Mouse (Mus musculus): ENCODE data around the gene Hoxd12. TPM values are rescaled to one million over a fixed set of nuclear protein-coding genes. Genes with fewer than 3 reads are reported as not detected.

Hoxd12 gene
- polyA plus RNA-seq, 1 experiment from 2014 or later, result not detected

GRCm38 (mm10) chr2:74720384-74720783 is 45.6 kb downstream of the Hoxd12 start:
- no peaks in the 10 kb centered on the region for H3K36me3 ChIP-seq (replicated peaks; ENCODE audit: insufficient read depth, low read length)
- WGBS (ENCODE audit: insufficient replicate concordance), result 13% methylated on average over 2 of the region's 2 CpGs
- ATAC-seq (no peak), DNase-seq (no peak)
- no peak overlapping the region for H3K9ac ChIP-seq (replicated peaks)
- H3K4me1 ChIP-seq (ENCODE audit: insufficient read depth), result no peaks in the 10 kb centered on the region
- H3K4me2 ChIP-seq (ENCODE audit: low read depth, low read length), result no peak overlapping the region
- H3K27ac ChIP-seq (ENCODE audit: low read depth), result no peak overlapping the region
- H3K4me3 ChIP-seq (ENCODE audit: low read depth, low read length), result no peak overlapping the region
- peaks cover 78% of the 10 kb centered on the region for H3K27me3 ChIP-seq (ENCODE audit: insufficient read depth, low read length)
- TF ChIP-seq CTCF (IDR thresholded peaks at IDR 0.05; ENCODE audit: low read depth) (no peak), EP300 (IDR thresholded peaks at IDR 0.05; ENCODE audit: low read depth) (no peak)
- H3K9me3 ChIP-seq (ENCODE audit: low read length), result no peaks in the 10 kb centered on the region

- WGBS (ENCODE audit: insufficient replicate concordance), result 36% methylated on average over 5 of the region's 5 CpGs
- Histone ChIP-seq H3K9ac (replicated peaks) (no peak overlapping the region), H3K27me3 (ENCODE audit: insufficient read depth, low read length) (peaks cover 78% of the 10 kb centered on the region), H3K4me2 (ENCODE audit: low read depth, low read length) (no peak overlapping the region), H3K27ac (ENCODE audit: low read depth) (no peak overlapping the region), H3K9me3 (ENCODE audit: low read length) (no peaks in the 10 kb centered on the region), H3K36me3 (replicated peaks; ENCODE audit: insufficient read depth, low read length) (no peaks in the 10 kb centered on the region), H3K4me1 (ENCODE audit: insufficient read depth) (no peaks in the 10 kb centered on the region), H3K4me3 (ENCODE audit: low read depth, low read length) (no peak overlapping the region)
- DNase-seq (no peak), ATAC-seq (no peak)
- TF ChIP-seq EP300 (IDR thresholded peaks at IDR 0.05; ENCODE audit: low read depth) (no peak), CTCF (IDR thresholded peaks at IDR 0.05; ENCODE audit: low read depth) (no peak)
Measured at GRCm38 (mm10) chr2:74720955-74721491, 46.2 kb downstream of the Hoxd12 start.

GRCm38 (mm10) chr2:74721882-74722281 is 47.1 kb downstream of the Hoxd12 start:
- no peak overlapping the region for H3K4me2 ChIP-seq (ENCODE audit: low read depth, low read length)
- WGBS (ENCODE audit: insufficient replicate concordance), result 20% methylated on average over 6 of the region's 6 CpGs
- TF ChIP-seq CTCF (IDR thresholded peaks at IDR 0.05; ENCODE audit: low read depth), result no peak
- TF ChIP-seq EP300 (IDR thresholded peaks at IDR 0.05; ENCODE audit: low read depth), result no peak
- H3K27me3 ChIP-seq (ENCODE audit: insufficient read depth, low read length), result peaks cover 79% of the 10 kb centered on the region
- DNase-seq (no peak), ATAC-seq (no peak)
- no peaks in the 10 kb centered on the region for H3K36me3 ChIP-seq (replicated peaks; ENCODE audit: insufficient read depth, low read length)
- H3K9ac ChIP-seq (replicated peaks), result no peak overlapping the region
- no peak overlapping the region for H3K27ac ChIP-seq (ENCODE audit: low read depth)
- no peaks in the 10 kb centered on the region for H3K9me3 ChIP-seq (ENCODE audit: low read length)
- H3K4me3 ChIP-seq (ENCODE audit: low read depth, low read length), result no peak overlapping the region
- no peaks in the 10 kb centered on the region for H3K4me1 ChIP-seq (ENCODE audit: insufficient read depth)

GRCm38 (mm10) chr2:74722949-74723348 is 48.1 kb downstream of the Hoxd12 start:
- Histone ChIP-seq H3K4me3 (ENCODE audit: low read depth, low read length) (no peak overlapping the region), H3K36me3 (replicated peaks; ENCODE audit: insufficient read depth, low read length) (no peaks in the 10 kb centered on the region), H3K27ac (ENCODE audit: low read depth) (no peak overlapping the region), H3K4me2 (ENCODE audit: low read depth, low read length) (no peak overlapping the region), H3K9ac (replicated peaks) (no peak overlapping the region), H3K9me3 (ENCODE audit: low read length) (no peaks in the 10 kb centered on the region), H3K4me1 (ENCODE audit: insufficient read depth) (no peaks in the 10 kb centered on the region), H3K27me3 (ENCODE audit: insufficient read depth, low read length) (peaks cover 84% of the 10 kb centered on the region)
- ATAC-seq (no peak), DNase-seq (no peak)
- 19% methylated on average over 8 of the region's 8 CpGs for WGBS (ENCODE audit: insufficient replicate concordance)
- TF ChIP-seq EP300 (IDR thresholded peaks at IDR 0.05; ENCODE audit: low read depth) (no peak), CTCF (IDR thresholded peaks at IDR 0.05; ENCODE audit: low read depth) (no peak)

- no peak overlapping the region for H3K4me2 ChIP-seq (ENCODE audit: low read depth, low read length)
- no peaks in the 10 kb centered on the region for H3K36me3 ChIP-seq (replicated peaks; ENCODE audit: insufficient read depth, low read length)
- peaks cover 95% of the 10 kb centered on the region for H3K27me3 ChIP-seq (ENCODE audit: insufficient read depth, low read length)
- no peaks in the 10 kb centered on the region for H3K4me1 ChIP-seq (ENCODE audit: insufficient read depth)
- H3K9me3 ChIP-seq (ENCODE audit: low read length), result no peaks in the 10 kb centered on the region
- ATAC-seq (no peak), DNase-seq (no peak)
- TF ChIP-seq EP300 (IDR thresholded peaks at IDR 0.05; ENCODE audit: low read depth), result no peak
- no peak for TF ChIP-seq CTCF (IDR thresholded peaks at IDR 0.05; ENCODE audit: low read depth)
- no peak overlapping the region for H3K9ac ChIP-seq (replicated peaks)
- no peak overlapping the region for H3K27ac ChIP-seq (ENCODE audit: low read depth)
- no peak overlapping the region for H3K4me3 ChIP-seq (ENCODE audit: low read depth, low read length)
- 42% methylated on average over 7 of the region's 7 CpGs for WGBS (ENCODE audit: insufficient replicate concordance)
Measured at GRCm38 (mm10) chr2:74724244-74725015, 49.6 kb downstream of the Hoxd12 start.

GRCm38 (mm10) chr2:74725171-74725570 is 50.4 kb downstream of the Hoxd12 start:
- Histone ChIP-seq H3K27ac (ENCODE audit: low read depth) (no peak overlapping the region), H3K9ac (replicated peaks) (no peak overlapping the region), H3K9me3 (ENCODE audit: low read length) (no peaks in the 10 kb centered on the region), H3K27me3 (ENCODE audit: insufficient read depth, low read length) (peaks cover 92% of the 10 kb centered on the region), H3K4me1 (ENCODE audit: insufficient read depth) (no peaks in the 10 kb centered on the region), H3K4me3 (ENCODE audit: low read depth, low read length) (no peak overlapping the region), H3K36me3 (replicated peaks; ENCODE audit: insufficient read depth, low read length) (no peaks in the 10 kb centered on the region), H3K4me2 (ENCODE audit: low read depth, low read length) (no peak overlapping the region)
- ATAC-seq (no peak), DNase-seq (no peak)
- 35% methylated on average over 17 of the region's 17 CpGs for WGBS (ENCODE audit: insufficient replicate concordance)
- TF ChIP-seq CTCF (IDR thresholded peaks at IDR 0.05; ENCODE audit: low read depth) (no peak), EP300 (IDR thresholded peaks at IDR 0.05; ENCODE audit: low read depth) (no peak)
